Mouse (Mus musculus): ENCODE measurements around the gene 2010109A12Rik. TPM values are rescaled to one million over a fixed set of nuclear protein-coding genes. Genes with fewer than 3 reads are reported as not detected.

2010109A12Rik gene
- total RNA-seq (2022) = 1 to 10 TPM in 2 of 4 experiments, under 1 TPM in 2; 0.40 to 1.3 (median 1.1) TPM

GRCm38 (mm10) chr5:93206109-93207005 is at the start of gene 2010109A12Rik, which contains the start of gene Ccni:
2010109A12Rik (plus strand) TSS chr5:93206518.
Ccni (minus strand) TSS chr5:93206495.
- peak; percentile 93 to 98 for DNase-seq (ENCODE audit: low spot score in 2 of 2)

- no peak for DNase-seq (ENCODE audit: low spot score in 2 of 2)
Observed at GRCm38 (mm10) chr5:93163541-93163940, 42.8 kb upstream of the 2010109A12Rik start.

- DNase-seq (ENCODE audit: low spot score in 2 of 2) = no peak
Observed at GRCm38 (mm10) chr5:93167919-93168516, 38.3 kb upstream of the 2010109A12Rik start.

- DNase-seq (ENCODE audit: low spot score in 2 of 2) = no peak
Observed at GRCm38 (mm10) chr5:93168654-93169053, 37.7 kb upstream of the 2010109A12Rik start.

- DNase-seq (ENCODE audit: low spot score in 2 of 2) = no peak
Observed at GRCm38 (mm10) chr5:93171420-93171819, 34.9 kb upstream of the 2010109A12Rik start.

GRCm38 (mm10) chr5:93172536-93172935 is 33.8 kb upstream of the 2010109A12Rik start:
- DNase-seq (ENCODE audit: low spot score in 2 of 2) = no peak

- no peak for DNase-seq (ENCODE audit: low spot score in 2 of 2)
Observed at GRCm38 (mm10) chr5:93174675-93175074, 31.6 kb upstream of the 2010109A12Rik start.

- DNase-seq (ENCODE audit: low spot score in 2 of 2) = no peak
Observed at GRCm38 (mm10) chr5:93178616-93179015, 27.7 kb upstream of the 2010109A12Rik start.

GRCm38 (mm10) chr5:93180252-93180651 is 26.1 kb upstream of the 2010109A12Rik start:
- no peak for DNase-seq (ENCODE audit: low spot score in 2 of 2)

- DNase-seq (ENCODE audit: low spot score in 2 of 2) = no peak
Observed at GRCm38 (mm10) chr5:93183311-93183710, 23.0 kb upstream of the 2010109A12Rik start.

- no peak for DNase-seq (ENCODE audit: low spot score in 2 of 2)
Observed at GRCm38 (mm10) chr5:93184548-93184947, 21.8 kb upstream of the 2010109A12Rik start.

GRCm38 (mm10) chr5:93189607-93190006 is 16.7 kb upstream of the 2010109A12Rik start:
- no peak for DNase-seq (ENCODE audit: low spot score in 2 of 2)

GRCm38 (mm10) chr5:93190428-93190827 is 15.9 kb upstream of the 2010109A12Rik start:
- DNase-seq (ENCODE audit: low spot score in 2 of 2) = no peak

GRCm38 (mm10) chr5:93198232-93198631 is 8.1 kb upstream of the 2010109A12Rik start:
- no peak for DNase-seq (ENCODE audit: low spot score in 2 of 2)

GRCm38 (mm10) chr5:93201181-93201580 is 5.1 kb upstream of the 2010109A12Rik start:
- no peak for DNase-seq (ENCODE audit: low spot score in 2 of 2)

GRCm38 (mm10) chr5:93205371-93206108 is 778 bp upstream of the 2010109A12Rik start:
- DNase-seq (ENCODE audit: low spot score in 2 of 2) = peak; percentile 43 to 59

- DNase-seq (ENCODE audit: low spot score in 2 of 2) = peak; percentile 27 to 44
Observed at GRCm38 (mm10) chr5:93207006-93207348, 659 bp downstream of the 2010109A12Rik start.

- no peak for DNase-seq (ENCODE audit: low spot score in 2 of 2)
Observed at GRCm38 (mm10) chr5:93207555-93207954, 1.2 kb downstream of the 2010109A12Rik start.

GRCm38 (mm10) chr5:93218375-93218774 is 12.1 kb downstream of the 2010109A12Rik start:
- no peak for DNase-seq (ENCODE audit: low spot score in 2 of 2)

GRCm38 (mm10) chr5:93221661-93222060 is 15.3 kb downstream of the 2010109A12Rik start:
- DNase-seq (ENCODE audit: low spot score in 2 of 2) = no peak

GRCm38 (mm10) chr5:93224549-93224948 is 18.2 kb downstream of the 2010109A12Rik start:
- DNase-seq (ENCODE audit: low spot score in 2 of 2) = no peak

GRCm38 (mm10) chr5:93227157-93227556 is 20.8 kb downstream of the 2010109A12Rik start:
- DNase-seq (ENCODE audit: low spot score in 2 of 2) = no peak
